Mouse (Mus musculus) frontal cortex, postnatal 14 days (tissue): ENCODE measurements around the gene Ehbp1l1.
"Not testable (repeated sequence)": the region's sequence is repeated elsewhere in the genome, so short reads cannot be mapped to it uniquely, and the experiment has no call there.

Experiments
- DNase-seq, 2 experiments: peaks; one replicate each; pipeline ENCODE4 v3.0.0; 2022; ENCODE audit warnings: low spot score in 2 of 2

The Ehbp1l1 gene

GRCm38 (mm10) chr19:5710068-5710467 is 16.0 kb downstream of the Ehbp1l1 start:
- no peak for DNase-seq

- no peak for DNase-seq
Observed at GRCm38 (mm10) chr19:5704801-5705571, 21.1 kb downstream of the Ehbp1l1 start.

- no peak for DNase-seq
Observed at GRCm38 (mm10) chr19:5704163-5704800, 21.8 kb downstream of the Ehbp1l1 start, which contains the start of gene Kcnk7. Gene Kcnk7, plus strand, starts transcription at chr19:5704367.

- no peak for DNase-seq
Observed at GRCm38 (mm10) chr19:5695849-5696462, 30.2 kb downstream of the Ehbp1l1 start.

- no peak for DNase-seq
Observed at GRCm38 (mm10) chr19:5693801-5694200, 32.3 kb downstream of the Ehbp1l1 start.

GRCm38 (mm10) chr19:5692913-5693396 is 33.2 kb downstream of the Ehbp1l1 start:
- no peak for DNase-seq

GRCm38 (mm10) chr19:5692086-5692912 is 33.8 kb downstream of the Ehbp1l1 start:
- no peak for DNase-seq

- DNase-seq = no peak
Observed at GRCm38 (mm10) chr19:5691601-5692000, 34.5 kb downstream of the Ehbp1l1 start.

- DNase-seq = no peak
Observed at GRCm38 (mm10) chr19:5690343-5690735, 35.8 kb downstream of the Ehbp1l1 start.

GRCm38 (mm10) chr19:5689565-5690342 is 36.4 kb downstream of the Ehbp1l1 start:
- peak; percentile 58 to 61 for DNase-seq

- DNase-seq = no peak
Observed at GRCm38 (mm10) chr19:5689088-5689428, 37.1 kb downstream of the Ehbp1l1 start.

GRCm38 (mm10) chr19:5688200-5689087 is 37.7 kb downstream of the Ehbp1l1 start, which contains the start of the genes Map3k11 and Pcnx3:
Gene Map3k11, plus strand, starts transcription at chr19:5688742.
Gene Pcnx3, minus strand, starts transcription at chr19:5688908.
- DNase-seq = peak; percentile 97

- no peak for DNase-seq
Observed at GRCm38 (mm10) chr19:5687738-5688137, 38.4 kb downstream of the Ehbp1l1 start.

GRCm38 (mm10) chr19:5686954-5687353 is 39.2 kb downstream of the Ehbp1l1 start:
- DNase-seq = not testable (repeated sequence)

- no peak for DNase-seq
Observed at GRCm38 (mm10) chr19:5686437-5686836, 39.7 kb downstream of the Ehbp1l1 start.

- DNase-seq = no peak
Observed at GRCm38 (mm10) chr19:5685861-5686260, 40.3 kb downstream of the Ehbp1l1 start.

GRCm38 (mm10) chr19:5685431-5685830 is 40.7 kb downstream of the Ehbp1l1 start:
- DNase-seq = no peak

GRCm38 (mm10) chr19:5684985-5685384 is 41.1 kb downstream of the Ehbp1l1 start:
- DNase-seq = no peak

GRCm38 (mm10) chr19:5684236-5684635 is 41.9 kb downstream of the Ehbp1l1 start:
- DNase-seq = no peak

GRCm38 (mm10) chr19:5680432-5680831 is 45.7 kb downstream of the Ehbp1l1 start:
- no peak for DNase-seq
